Mouse (Mus musculus): ENCODE results near the gene Fsip1.

Fsip1 gene

GRCm38 (mm10) chr2:118110225-118110915 lies 146.4 kb downstream of the Fsip1 start:
- in situ Hi-C loops (cut with MboI, MseI): loop anchor here (10.0 to 25.0 kb wide), 2 partner anchors 566 to 573 kb away; no protein-coding TSS in a partner anchor

- in situ Hi-C loops (cut with MboI, MseI): loop anchor here in 1 of 2 experiments (25.0 kb wide), 1 partner anchor 565 kb away; no protein-coding TSS in a partner anchor
These were observed 154.6 kb downstream of the Fsip1 start for GRCm38 (mm10) chr2:118102169-118102568.

DNA sequence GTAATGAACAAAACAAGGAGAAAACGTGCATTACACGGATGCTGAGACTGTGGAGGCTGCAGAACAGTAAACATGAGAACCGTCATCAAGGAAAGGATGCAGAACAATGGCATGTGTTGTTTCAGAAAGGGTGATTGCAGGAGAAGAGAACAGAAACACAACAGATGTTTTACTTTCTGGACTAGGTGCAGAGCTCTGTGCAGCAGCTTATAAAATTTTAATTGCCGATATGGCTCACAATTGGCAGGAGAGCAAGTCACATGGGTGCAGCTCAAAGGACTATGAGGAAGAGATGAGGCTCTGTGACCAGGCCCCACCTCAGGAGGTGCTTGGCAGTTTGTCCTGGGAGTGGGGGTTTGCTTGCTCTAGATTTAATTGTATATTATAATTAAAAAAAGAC lies 157.7 kb downstream of the Fsip1 start:
- in situ Hi-C loops (cut with MboI, MseI): no loop called here

GRCm38 (mm10) chr2:118091226-118091625 lies 165.5 kb downstream of the Fsip1 start:
- in situ Hi-C loops (cut with MboI, MseI): no loop called here

DNA sequence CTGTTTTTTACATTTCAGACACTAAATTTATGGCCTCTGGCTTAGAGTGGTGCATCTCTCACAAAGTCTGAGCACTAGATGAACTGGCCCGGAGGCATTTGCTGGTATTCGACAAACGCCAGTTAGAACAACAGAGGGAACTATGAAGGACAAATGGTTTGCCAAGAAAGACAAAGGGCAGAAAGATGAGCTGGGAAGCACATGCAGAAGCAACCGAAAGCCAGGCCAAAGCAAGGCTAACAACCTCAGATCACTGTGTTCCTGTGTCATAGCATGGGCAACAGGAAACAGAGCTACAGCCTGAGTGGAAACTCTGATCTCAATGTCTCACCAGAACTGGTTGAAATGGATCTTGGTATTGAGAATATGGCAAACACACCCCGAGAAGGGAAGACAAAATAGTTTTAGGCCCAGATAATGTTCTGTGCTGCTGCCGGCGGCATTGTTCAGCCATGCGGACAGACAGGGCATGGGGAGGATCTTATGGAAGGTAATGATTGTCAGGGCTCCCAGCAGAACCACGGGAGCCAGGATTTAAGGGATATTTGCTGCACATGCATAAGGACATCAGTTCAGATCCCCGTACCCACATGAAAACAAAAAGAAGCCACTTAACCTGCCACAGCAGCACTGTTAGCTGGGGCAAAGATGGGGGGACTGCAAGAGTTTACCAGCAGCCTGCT lies 169.6 kb downstream of the Fsip1 start:
- in situ Hi-C loops (cut with MboI, MseI): loop anchor here in 1 of 2 experiments (10.0 kb wide), 1 partner anchor 302 kb away; no protein-coding TSS in a partner anchor

- in situ Hi-C loops (cut with MboI, MseI): loop anchor here in 1 of 2 experiments (10.0 kb wide), 1 partner anchor 301 kb away; no protein-coding TSS in a partner anchor
These were observed 171.1 kb downstream of the Fsip1 start for GRCm38 (mm10) chr2:118085647-118086046.

GRCm38 (mm10) chr2:118084693-118085092 lies 172.1 kb downstream of the Fsip1 start:
- in situ Hi-C loops (cut with MboI, MseI): loop anchor here in 1 of 2 experiments (10.0 kb wide), 1 partner anchor 300 kb away; no protein-coding TSS in a partner anchor

DNA sequence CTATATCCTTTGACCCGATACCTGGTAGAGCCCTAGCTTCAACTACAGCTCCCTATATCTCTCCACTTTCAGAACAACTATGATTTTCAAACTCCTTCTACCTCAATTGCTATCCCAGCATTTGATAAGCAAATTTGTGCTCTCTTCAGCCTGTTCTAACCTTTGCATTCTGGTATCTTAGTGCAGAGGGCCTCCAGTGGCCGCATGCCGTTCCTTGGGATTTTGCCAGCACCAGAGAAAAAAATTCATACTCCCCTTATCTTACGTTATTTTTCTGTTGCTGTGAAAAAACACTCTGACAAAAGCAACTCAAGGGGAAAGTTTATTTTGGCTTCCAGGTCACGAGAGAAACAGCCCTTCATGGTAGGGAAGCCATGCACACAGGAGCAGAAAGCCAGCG lies 173.1 kb downstream of the Fsip1 start:
- in situ Hi-C loops (cut with MboI, MseI): loop anchor here in 1 of 2 experiments (10.0 kb wide), 1 partner anchor 299 kb away; no protein-coding TSS in a partner anchor

- in situ Hi-C loops (cut with MboI, MseI): loop anchor here in 1 of 2 experiments (10.0 kb wide), 1 partner anchor 297 kb away; no protein-coding TSS in a partner anchor
These were observed 175.2 kb downstream of the Fsip1 start for GRCm38 (mm10) chr2:118081581-118081980.
